Mouse (Mus musculus) Patski (cell line): ENCODE data around the gene Chrm3. TPM values are rescaled to one million over a fixed set of nuclear protein-coding genes. Genes with fewer than 3 reads are reported as not detected.

Experiments
- ATAC-seq: fragments of 100-300 bp; one replicate; pipeline ENCODE4 v1.8.0; 2021
- CTCF ChIA-PET: fragments of 350-600 bp; sonication (Branson Sonifier 250); formaldehyde crosslinking; loops from one replicate; lab custom pipeline; 2022; ENCODE audit warnings: inconsistent platforms; lab: Charles Lee
- POLR2A ChIA-PET: fragments of 350-600 bp; sonication (Branson Sonifier 250); formaldehyde crosslinking; loops from one replicate; lab custom pipeline; 2022; ENCODE audit warnings: antibody characterized with exemption, inconsistent platforms; lab: Charles Lee
- DNase-seq: peaks from one replicate; pipeline ENCODE4 v3.0.0-alpha.2; 2011; ENCODE audit warnings: low read depth, low spot score
- H3K27me3 ChIP-seq: fragments of 371-371 bp; one replicate; pipeline ENCODE4 v1.5.1; 2021
- CTCF ChIP-seq: fragments of 100-300 bp; IDR thresholded peaks from one replicate; pipeline ENCODE4 v1.5.1; 2021
- in situ Hi-C: fragments of 300-500 bp; cut with MboI; formaldehyde crosslinking; loops from 3 replicates; pipeline ENCODE4 v1.11.1; 2018; ENCODE audit warnings: low pct_unique_long_range_greater_than_20kb, mixed read lengths
- polyA plus RNA-seq: library from polyadenylated mRNA; unstranded; gene quantifications from one replicate; pipeline ENCODE4 v1.2.3, GENCODE M21; 2021

The Chrm3 gene
- polyA plus RNA-seq, 1 experiment from 2014 or later = not detected

DNA sequence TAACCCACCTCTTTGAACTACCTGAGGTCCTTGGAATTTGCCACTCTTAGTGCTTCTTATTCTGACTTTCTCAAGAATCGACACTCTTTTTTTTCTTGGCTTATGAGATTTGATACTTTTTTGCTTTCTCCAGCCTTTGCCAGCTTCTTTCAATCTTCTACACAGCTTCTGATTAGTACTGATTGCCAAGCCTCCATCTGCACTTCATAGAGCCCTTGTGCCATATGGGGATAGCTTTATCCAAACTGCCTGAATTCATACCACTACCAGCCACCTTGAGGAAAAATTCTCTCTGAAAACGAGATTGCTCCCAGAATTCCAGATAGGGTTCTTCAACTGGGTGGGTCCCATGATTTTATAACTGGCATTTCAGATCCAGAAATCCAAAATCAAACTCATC is 368.0 kb downstream of the Chrm3 start:
- in situ Hi-C loops = no loop called here
- POLR2A ChIA-PET = no interaction called here
- CTCF ChIA-PET = no interaction called here
- H3K27me3 ChIP-seq = peaks cover 4% of the 10 kb centered on the region
- no peak for ATAC-seq
- no peak for TF ChIP-seq CTCF
- DNase-seq = no peak

GRCm38 (mm10) chr13:9985648-9986047 is 375.0 kb downstream of the Chrm3 start:
- no peak for TF ChIP-seq CTCF
- ChIA-PET POLR2A (no interaction called here), CTCF (interaction anchor here (1.4 kb wide), 1 partner anchor 103 kb away, joined by 3 read pairs; no protein-coding TSS in a partner anchor)
- no peaks in the 10 kb centered on the region for H3K27me3 ChIP-seq
- ATAC-seq (no peak), DNase-seq (no peak)
- in situ Hi-C loops = no loop called here

- H3K27me3 ChIP-seq = no peaks in the 10 kb centered on the region
- ChIA-PET POLR2A (interaction anchor here (0.6 kb wide), 1 partner anchor 930 kb away, joined by 5 read pairs; no protein-coding TSS in a partner anchor), CTCF (no interaction called here)
- ATAC-seq = no peak
- no peak for TF ChIP-seq CTCF
- no peak for DNase-seq
- in situ Hi-C loops = no loop called here
These were observed 377.4 kb downstream of the Chrm3 start for GRCm38 (mm10) chr13:9983293-9983692.

GRCm38 (mm10) chr13:9977699-9978098 is 382.9 kb downstream of the Chrm3 start:
- ChIA-PET CTCF (no interaction called here), POLR2A (no interaction called here)
- DNase-seq (no peak), ATAC-seq (no peak)
- no peaks in the 10 kb centered on the region for H3K27me3 ChIP-seq
- no peak for TF ChIP-seq CTCF
- in situ Hi-C loops = no loop called here

- peak; percentile 81 for ATAC-seq
- TF ChIP-seq CTCF = no peak
These were observed 386.8 kb downstream of the Chrm3 start for GRCm38 (mm10) chr13:9973742-9974321.

GRCm38 (mm10) chr13:9971845-9972244 is 388.8 kb downstream of the Chrm3 start:
- in situ Hi-C loops = no loop called here
- ATAC-seq (no peak), DNase-seq (no peak)
- H3K27me3 ChIP-seq = no peaks in the 10 kb centered on the region
- ChIA-PET POLR2A (no interaction called here), CTCF (no interaction called here)
- TF ChIP-seq CTCF = no peak

More at GRCm38 (mm10) chr13:9973742-9974321, 386.8 kb downstream of the Chrm3 start:
- CTCF ChIA-PET = interaction anchor here (1.0 kb wide), 1 partner anchor 91 kb away, joined by 3 read pairs; no protein-coding TSS in a partner anchor
- POLR2A ChIA-PET = no interaction called here
- no peaks in the 10 kb centered on the region for H3K27me3 ChIP-seq
- in situ Hi-C loops = no loop called here
- DNase-seq = no peak

DNA sequence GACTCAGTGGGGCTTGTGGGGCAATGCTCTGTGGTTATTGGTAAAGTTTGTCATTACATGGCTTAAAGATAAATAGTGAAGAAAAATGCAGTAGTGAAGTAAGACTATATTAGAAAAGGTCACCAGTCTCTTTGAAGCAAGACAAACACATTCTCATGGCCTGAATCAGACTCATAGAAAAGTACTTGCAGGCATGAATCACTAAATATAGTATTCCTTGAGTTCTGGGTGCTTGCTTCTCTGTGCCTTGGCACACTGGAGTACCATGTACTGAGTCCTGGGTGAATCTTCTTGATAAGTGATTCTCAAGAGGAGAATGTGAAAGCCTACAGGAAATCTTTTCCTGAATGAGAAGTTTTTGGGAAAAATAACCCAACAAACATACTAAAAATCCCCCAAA is 408.0 kb downstream of the Chrm3 start:
- ChIA-PET CTCF (interaction anchor here (1.0 to 1.5 kb wide), 2 partner anchors 33 to 70 kb away, joined by 3 to 6 read pairs; no protein-coding TSS in a partner anchor), POLR2A (no interaction called here)
- peak; percentile 87 for ATAC-seq
- in situ Hi-C loops = no loop called here
- no peaks in the 10 kb centered on the region for H3K27me3 ChIP-seq
- TF ChIP-seq CTCF = no peak
- no peak for DNase-seq

- ATAC-seq = no peak
- no peak for TF ChIP-seq CTCF
- CTCF ChIA-PET = interaction anchor here (1.5 kb wide), 1 partner anchor 69 kb away, joined by 6 read pairs; no protein-coding TSS in a partner anchor
These were observed 409.3 kb downstream of the Chrm3 start for GRCm38 (mm10) chr13:9951376-9951775.

GRCm38 (mm10) chr13:9949091-9949490 is 411.6 kb downstream of the Chrm3 start:
- ATAC-seq (no peak), DNase-seq (no peak)
- H3K27me3 ChIP-seq = no peaks in the 10 kb centered on the region
- POLR2A ChIA-PET = no interaction called here
- TF ChIP-seq CTCF = no peak
- CTCF ChIA-PET = no interaction called here
- in situ Hi-C loops = no loop called here

More at GRCm38 (mm10) chr13:9951376-9951775, 409.3 kb downstream of the Chrm3 start:
- POLR2A ChIA-PET = interaction anchor here (0.6 kb wide), 1 partner anchor 202 kb away, joined by 5 read pairs; no protein-coding TSS in a partner anchor
- no peaks in the 10 kb centered on the region for H3K27me3 ChIP-seq
- in situ Hi-C loops = no loop called here
- DNase-seq = no peak

GRCm38 (mm10) chr13:9940186-9940585 is 420.5 kb downstream of the Chrm3 start:
- H3K27me3 ChIP-seq = no peaks in the 10 kb centered on the region
- POLR2A ChIA-PET = no interaction called here
- TF ChIP-seq CTCF = no peak
- no peak for DNase-seq
- in situ Hi-C loops = no loop called here
- CTCF ChIA-PET = no interaction called here
- no peak for ATAC-seq

GRCm38 (mm10) chr13:9938798-9939485 is 421.7 kb downstream of the Chrm3 start:
- H3K27me3 ChIP-seq = no peaks in the 10 kb centered on the region
- TF ChIP-seq CTCF = no peak
- in situ Hi-C loops = no loop called here
- no peak for DNase-seq
- CTCF ChIA-PET = no interaction called here
- POLR2A ChIA-PET = no interaction called here
- no peak for ATAC-seq
